Mouse (Mus musculus): ENCODE data around the gene Itpr3.

DNA sequence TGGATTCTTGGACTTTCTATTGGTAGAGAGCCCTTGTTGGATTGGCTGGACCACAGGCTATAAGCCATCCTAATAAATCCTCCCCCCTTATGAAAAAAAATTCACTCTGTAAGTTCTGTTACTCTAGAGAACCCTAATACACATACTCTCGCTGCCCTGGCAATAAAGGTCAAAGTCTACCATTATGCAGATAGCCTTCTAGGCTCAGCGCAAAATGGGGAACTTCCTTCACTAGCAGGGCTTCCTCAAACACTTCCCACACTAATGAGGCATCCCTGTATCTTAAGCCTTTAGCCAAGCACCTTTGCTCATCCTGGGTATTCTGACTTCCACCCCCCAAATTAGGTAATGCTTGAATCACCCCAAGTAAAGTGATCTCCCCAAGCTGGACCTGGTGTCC, 48.8 kb upstream of the Itpr3 start:
- TF ChIP-seq CTCF (IDR thresholded peaks at IDR 0.05): no peak
- no peak for TF ChIP-seq EP300 (IDR thresholded peaks at IDR 0.05)
